Mouse (Mus musculus) T-helper 17 cell (primary cell): ENCODE measurements around the gene Zbtb32.

Experiments used
- in situ Hi-C, 2 experiments: fragments of 300-600 bp; cut with MboI, MseI; formaldehyde crosslinking; loops; 1 replicate in 1 of 2; 2 replicates in 1 of 2; pipeline ENCODE4 v1.15.1; 2025; ENCODE audit warnings: high pct_unique_total_duplicates in 2 of 2

Zbtb32 gene

DNA sequence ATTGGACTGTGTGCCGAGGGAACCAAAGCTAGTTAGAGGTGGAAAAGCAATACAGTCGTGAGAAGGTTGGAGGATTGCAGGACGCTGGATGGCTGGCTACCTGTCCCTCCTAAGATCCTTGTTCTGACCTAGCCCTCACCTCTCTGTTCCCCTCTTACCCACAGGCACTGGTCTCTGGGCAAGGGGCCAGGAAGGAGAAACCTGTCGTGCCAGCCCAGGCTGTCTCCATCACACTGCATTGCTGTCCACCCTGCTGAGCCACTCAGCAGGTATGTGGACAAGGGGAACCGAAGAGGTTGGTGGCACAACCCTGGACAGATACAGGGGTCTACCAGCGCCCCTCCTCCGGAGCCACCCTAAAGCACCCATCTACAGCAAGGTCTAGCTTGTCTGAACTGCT lies 1.9 kb upstream of the Zbtb32 start:
- in situ Hi-C loops, result no loop called here

DNA sequence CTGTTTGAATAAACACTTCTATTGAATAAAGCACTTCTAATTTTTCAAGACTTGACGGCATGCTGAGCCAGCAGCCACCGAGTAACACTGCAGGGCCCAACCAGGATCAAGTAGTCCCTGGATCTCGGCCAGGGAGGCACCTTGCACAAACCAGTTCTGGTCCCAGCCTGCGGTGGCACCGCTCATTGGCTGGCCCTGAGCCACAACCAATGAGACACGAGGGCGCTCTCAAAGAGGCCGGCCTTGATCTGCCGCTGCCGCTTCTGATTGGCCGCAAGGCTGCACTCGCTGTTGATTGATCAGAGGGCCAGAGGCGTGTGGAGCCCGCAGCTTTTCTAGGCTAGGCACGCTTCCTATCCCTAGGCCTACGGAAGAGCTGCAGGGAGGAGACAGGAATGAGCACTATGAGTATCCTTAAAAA lies 1.2 kb upstream of the Zbtb32 start:
- in situ Hi-C loops, result no loop called here

DNA sequence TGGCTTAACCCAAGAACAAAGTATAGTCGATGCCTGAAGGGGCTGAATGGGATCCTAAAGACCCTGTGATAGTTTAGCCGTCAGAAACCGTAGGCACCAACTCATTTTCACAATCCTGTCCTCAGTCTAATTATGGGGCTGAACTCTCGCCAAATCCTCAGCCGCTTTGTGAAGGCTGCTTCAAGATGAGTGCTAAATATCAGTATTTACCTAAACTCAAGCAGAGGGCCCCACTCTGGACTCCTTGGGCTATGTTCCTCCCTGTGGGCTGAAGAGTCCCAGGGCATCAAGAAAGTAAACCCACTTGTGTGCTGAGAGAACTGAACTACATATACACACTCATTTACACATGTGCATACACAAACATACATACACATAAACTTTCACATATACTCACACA lies 1.9 kb downstream of the Zbtb32 start:
- in situ Hi-C loops, result no loop called here

DNA sequence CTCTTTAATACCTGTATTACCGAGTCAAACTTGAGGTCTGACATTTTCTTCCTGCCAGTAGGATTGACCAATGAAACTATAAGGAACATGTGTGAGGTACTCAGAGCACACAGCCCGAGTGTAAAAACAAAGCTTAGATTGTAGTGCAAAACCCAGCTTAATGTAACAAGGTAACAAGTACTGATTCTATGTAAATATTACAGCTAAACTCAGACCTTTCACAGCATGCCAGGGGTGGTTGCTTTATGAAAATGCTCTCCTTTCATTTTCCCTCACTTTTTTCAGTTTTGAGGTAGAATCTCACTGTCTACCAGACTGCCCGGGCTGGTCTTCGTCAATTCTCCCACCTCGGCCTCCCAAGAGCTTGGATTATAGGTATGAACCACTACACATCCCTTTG lies 2.6 kb downstream of the Zbtb32 start:
- in situ Hi-C loops, result no loop called here

DNA sequence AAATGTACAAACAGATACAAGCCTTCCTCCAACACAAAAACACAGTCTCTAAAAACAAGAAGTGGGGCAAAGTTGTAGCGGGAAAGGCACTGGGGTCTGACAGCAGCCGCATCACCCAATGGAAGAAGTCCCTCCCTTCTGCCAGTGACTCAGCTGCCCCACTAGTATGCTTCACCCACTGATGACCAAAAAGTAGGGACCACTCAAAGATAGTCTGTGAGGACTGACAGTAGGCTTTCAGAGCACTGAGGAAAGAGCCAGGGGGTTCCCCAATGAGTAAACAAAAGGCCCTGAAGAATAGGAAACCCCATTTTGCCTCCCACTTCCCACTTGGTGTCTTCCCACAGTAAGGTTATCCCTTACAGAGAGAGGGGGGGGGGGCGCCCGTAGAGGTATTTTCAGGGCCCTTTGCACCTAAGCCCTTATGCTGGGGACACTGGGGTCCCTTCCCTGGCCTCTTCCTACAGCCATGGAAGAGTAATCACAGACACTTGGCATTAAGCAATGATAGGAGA lies 4.1 kb downstream of the Zbtb32 start:
- in situ Hi-C loops, result no loop called here

DNA sequence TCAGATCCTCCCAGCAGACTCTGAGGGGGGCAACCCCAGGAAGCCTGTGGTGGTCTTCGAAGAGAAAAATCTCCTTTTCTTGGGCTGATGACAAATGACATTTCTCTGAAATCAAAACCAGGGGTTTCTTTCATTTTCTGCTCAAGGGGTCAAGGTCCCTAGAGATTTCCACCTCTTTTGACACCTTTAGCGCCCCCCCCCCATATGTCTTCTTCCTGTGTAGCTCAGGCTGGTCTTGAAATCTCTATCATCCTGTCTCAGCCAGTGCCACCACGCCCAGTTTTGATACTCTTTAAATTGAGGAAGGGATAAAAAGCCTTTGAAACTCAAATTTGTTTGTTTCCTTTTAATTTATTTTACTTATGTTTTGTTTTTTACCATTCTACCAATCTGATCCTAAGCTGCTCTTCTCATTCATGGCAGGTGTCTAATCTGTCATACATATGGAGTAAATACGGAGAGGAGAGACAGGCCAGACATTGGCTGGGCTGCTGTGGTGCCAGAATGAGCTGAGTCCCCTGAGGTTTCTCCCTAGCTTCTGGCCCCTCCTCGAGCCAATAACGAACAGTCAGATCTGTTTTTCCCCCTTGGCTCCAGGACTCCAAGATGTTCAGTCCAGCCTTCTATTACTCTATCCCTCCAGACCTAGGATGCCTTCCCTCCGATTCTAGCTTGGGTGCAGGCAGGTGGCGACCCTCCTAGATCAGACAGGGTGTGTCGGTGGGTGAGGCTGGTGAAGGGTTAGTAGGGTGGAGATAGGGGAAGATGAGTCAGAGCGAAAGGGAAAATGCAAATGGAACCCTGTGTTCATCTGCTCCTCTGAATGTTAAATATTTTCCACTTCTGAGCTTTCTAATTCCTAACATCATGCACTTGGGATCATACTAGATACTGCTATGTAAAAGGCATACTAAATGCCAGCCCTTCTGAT lies 4.9 kb downstream of the Zbtb32 start:
- in situ Hi-C loops, result no loop called here

DNA sequence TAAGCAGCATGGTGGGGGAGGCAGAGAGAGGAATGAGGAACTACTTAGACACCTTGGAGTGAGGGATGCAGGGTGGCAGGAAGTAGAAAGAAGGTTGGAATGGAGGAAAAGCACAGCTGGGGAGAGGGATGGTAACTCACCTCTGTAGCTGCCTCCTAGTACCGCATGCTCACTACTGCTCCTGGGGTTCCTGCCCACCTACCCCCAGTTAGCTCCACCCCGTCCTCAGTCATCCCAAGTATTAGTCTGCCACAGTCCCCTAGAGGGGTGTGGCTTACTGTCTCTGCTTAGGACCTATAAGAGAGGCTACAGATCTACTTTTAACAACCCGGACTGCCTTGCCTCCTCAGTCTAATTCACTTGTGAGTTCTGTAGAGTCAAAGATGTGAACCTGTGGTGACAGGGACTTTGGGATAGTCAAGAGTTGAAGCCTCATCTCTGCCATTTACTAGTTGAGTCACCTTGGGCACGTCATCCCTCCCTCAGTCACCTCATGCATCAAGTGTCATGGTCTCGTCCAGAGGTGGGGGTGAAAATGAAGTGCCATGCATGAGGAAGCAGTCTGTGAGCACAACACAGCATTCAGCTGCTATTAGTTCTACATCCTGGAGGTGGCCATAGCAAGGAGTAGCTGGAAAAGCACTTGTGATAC lies 5.8 kb downstream of the Zbtb32 start:
- in situ Hi-C loops, result no loop called here

DNA sequence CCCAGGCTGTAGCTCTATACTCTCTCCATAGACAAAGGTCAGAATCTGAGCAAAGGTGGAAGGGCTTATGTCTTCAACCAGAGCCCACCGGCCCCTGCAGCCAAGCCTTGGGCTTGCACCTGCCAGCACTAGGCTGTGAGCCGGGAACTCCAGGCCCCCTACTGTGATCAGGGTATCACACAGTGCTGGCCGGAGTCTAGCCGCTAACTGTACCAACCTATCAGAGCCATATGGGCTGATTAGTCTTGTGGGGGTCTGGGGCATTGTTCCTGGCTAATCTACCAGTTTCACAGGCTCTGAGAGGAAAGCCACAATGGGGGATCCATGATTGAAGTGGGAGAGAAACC lies 7.1 kb downstream of the Zbtb32 start:
- in situ Hi-C loops, result no loop called here

DNA sequence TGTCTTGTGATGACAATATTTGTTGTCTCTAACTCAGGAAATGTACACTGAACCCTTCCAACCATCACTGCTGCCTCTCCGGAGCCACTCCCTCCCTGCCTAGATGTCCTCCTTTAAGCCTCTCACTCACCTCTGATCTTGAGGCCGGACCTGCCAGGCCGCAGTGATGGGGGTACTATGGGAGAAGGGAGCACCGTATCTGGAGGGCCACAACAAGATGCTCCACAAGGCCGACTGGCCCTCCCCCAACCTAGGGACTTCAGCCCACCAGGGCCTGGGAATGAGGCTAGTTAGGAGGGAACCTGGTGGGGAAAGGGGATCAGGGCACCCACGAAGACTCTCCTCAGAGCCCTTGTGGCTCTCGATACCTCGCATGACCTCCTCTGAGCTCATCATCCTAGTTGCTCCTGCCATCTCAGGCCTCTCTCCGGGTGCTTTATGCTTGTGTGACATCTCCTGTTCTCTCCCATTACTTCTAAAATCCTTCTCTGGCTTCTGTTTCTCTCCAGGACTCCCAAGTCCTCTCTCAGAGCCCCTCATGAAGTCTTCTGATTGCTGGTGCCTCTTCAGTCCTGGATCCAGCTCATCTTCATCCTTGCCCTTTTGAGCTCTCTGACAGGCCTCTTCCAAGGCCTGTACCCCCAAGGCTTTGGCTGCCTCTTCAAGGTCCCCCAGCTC lies 7.6 kb downstream of the Zbtb32 start:
- in situ Hi-C loops, result no loop called here

DNA sequence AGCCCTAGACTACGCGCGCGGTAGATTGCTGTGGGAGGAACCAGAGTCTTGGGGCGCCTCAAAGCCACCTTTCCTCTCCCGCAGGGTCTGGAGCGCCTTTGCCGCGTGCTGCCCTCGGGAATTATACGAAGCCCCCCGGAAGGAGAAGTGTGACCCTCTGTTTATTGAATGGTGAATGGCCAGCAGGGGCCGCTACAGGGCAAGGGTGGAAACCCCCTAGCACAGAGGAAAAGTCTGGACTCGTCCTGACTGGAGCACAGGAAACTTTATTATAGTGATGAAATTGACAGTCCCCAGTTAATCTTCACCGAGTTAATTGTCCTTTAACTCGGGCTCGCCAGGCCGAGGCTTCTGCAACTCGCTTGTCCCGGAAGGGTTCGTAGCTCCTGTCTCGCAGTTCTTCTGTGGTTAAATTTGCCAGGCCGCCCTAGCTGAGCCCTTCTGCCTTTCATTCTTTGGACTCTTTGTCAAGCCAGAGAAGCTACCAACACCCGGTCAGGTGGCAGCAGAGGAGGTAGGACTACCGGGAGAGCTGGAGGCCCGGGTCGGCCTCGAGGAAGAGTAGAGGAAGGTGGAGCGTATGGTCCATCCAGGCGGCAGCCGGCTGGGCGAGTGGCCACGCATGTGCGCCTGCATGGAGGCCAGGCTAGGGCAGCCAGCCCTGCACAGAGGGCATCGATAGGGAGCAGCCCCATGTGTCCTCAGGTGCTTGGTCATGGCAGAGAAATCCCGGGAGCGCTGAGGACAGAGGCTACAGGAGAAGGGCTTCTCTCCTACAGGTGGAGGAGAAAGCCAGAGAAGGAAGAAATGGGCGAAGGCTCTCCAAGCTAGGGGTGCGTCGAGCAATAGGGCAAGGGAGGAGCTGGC lies 9.0 kb downstream of the Zbtb32 start:
- in situ Hi-C loops, result no loop called here

DNA sequence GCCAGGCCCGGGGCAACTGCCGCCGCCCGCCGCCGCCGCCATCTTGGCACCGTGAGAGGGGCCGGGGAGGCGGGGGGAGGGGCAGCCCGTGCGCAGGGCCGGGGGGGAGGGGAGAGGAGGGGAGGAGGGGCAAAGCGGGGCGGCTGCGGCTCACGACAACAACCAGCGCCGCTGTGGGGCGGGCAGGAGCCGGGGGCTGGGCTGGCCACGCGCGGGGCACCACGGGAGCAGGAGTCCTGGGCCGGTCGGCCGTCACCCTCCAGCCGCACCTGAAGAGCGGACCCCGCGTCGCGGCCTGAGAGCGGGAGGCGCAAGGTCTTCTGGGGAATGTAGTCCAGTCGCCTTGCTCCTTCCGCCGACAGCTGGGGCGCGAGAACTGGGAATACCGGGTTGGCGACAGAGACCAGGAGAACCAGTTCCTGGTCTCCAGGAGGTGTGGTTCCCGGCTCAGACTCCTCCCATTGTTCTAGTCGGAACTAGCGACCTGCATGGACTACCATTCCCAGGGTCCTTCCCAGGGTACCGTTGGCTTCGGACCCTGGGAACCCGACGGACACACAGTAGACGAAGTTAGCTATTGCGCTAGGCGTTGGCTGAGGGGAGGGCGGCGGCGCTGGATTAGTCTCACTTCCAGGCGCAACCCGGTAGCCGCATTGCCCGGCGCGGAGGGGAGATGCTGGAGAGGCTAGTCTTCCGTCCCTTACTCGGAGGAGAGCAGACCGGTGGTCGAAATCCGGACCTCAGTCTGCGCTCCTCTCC lies 9.9 kb downstream of the Zbtb32 start, which contains the start of gene Kmt2b:
Gene Kmt2b, minus strand, starts transcription at position 51 of the 759 bp plus-strand sequence.
- in situ Hi-C loops, result no loop called here

DNA sequence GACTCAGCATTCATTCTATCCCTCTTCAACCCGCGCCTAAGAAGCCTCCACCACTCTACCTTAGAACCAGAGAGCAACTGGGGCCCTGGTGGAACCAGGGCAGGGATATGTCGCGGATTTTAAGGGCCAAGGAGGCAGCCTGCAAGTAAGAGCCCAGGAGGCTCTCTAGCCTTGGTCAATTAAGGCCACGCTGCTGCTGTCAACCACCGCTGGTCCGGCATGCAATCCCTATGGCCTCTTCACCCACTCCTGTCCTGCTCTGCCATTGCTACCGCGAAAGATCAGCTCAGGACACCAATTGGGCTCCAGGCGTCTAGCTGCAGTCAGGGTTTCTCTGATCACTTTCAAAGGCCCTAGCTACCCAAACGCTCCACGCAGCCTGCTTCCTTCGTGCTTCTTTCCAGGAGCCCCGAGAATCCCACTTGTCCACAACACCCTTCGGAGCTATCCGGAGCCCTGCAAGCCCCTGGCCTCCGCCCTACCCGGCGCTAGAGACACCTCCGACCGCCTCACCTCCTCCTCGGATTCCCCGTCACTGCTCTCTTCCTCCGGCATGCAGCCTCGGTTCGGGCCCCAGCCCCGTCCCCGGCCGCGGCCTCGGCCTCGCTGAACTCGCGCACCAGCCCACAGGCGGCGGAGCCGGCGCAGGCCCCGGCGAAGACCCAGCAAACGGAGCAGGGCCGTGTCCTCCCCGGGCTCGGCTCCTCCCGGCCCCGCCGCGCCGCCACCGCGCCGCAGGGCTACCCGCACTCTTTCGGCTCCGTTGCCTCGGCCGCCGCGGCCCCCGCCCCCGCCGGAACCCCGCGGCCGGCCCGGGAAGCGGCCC lies 10.7 kb downstream of the Zbtb32 start:
- in situ Hi-C loops, result no loop called here

DNA sequence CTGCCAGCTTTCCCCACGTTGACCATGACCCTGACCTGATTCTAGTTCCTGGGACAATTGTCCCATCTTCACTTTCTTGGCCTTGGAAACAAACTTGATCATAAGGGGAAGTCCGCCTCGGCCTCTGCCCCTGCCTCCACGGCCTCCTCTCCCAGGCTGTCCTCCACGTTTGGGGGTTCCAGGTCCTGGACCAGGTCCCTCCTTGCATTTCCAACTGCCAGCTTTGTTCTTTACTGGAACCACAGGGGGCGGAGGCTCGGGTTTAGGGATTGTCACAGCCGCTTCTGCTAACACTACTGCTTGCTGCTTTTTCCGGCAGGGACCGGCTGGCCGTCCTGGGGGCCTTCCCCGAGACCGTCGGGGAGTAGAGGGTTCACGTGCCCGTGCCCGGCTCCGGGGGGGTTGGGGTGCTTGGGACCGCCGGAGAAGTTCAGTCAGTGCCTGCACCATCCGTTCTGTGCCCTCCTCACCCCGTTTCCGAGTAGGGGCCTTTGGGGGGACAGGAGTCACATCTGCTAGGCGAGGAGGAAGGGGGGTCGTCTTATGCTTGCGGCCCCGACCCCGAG lies 12.2 kb downstream of the Zbtb32 start:
- in situ Hi-C loops, result no loop called here

DNA sequence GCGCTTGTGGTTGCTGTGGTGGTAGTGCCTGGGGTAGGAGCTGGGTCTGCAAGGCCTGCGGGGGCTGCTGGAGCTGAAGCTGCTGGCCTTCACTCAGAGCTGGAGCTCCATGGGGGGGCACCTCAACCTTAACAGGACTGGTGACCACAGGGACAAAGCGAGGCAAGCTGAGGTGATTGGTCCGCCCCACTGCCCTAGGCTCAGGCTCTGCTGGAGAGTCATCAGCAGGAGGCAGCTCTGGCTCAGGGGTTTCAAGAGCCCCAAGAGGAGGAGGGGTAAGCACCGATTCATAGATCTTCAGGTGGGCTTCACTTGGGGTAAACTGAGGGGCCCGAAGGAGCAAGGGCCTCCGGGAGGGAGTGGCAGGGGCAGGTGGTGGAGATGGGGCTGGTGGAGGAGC lies 13.5 kb downstream of the Zbtb32 start:
- in situ Hi-C loops, result no loop called here

DNA sequence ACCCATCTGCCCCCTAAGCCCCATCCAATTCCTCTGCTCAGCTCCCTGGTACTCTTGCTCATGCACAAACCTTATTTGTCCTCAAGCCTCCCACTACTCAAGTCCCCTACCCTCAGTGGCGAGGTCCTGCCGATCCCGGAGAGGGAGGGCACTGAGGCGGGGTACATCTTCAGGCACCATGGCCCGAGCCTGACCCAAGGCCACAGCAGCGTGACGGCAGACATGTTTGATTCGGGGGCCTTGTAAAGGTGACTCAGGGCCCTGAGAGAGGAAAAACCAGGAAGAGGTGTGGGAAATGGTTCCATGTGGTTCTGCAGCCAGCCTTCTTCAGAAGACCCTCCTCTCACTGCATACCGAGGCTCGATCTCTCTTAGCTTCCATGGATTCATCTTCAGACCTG lies 14.4 kb downstream of the Zbtb32 start:
- in situ Hi-C loops, result no loop called here

DNA sequence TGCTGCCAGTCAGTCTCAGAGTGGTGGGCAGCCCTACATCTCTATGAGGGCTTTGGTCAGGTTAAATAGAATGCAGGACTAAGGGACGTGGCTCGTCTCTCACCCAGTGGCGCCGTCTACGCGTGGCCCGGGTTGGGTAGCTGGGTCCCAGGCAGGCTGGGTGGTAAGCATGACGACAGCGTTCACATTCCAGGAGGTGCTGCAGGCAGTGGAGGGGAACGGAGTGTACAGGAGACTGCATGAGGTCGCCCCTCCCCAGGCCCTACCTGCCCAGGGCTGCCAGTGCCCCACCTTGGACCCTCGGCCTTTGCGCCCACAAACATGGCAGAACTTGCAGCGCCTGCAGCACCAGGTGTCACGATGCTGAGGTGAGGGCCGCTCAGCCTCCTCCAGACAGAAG lies 17.2 kb downstream of the Zbtb32 start:
- in situ Hi-C loops, result no loop called here

DNA sequence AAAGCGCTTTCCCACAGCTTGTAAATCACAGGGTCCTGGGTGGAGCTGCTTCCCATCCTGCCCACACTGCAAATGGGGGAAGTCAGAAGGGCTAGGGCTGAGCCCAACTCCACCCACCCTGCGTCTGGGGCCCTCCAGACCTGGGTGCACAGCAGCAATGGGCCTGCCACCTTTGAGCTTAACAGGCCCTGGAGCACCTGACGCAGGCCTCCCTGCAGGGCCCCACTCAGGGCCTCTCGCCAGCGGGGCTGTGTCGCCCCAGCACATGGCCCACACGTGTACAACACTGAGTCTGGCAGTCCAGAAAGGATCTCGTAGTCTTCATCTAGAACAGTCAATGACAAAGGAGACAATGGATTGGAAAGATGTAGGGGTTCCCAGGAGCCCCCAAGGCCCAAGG lies 18.8 kb downstream of the Zbtb32 start:
- in situ Hi-C loops, result no loop called here

DNA sequence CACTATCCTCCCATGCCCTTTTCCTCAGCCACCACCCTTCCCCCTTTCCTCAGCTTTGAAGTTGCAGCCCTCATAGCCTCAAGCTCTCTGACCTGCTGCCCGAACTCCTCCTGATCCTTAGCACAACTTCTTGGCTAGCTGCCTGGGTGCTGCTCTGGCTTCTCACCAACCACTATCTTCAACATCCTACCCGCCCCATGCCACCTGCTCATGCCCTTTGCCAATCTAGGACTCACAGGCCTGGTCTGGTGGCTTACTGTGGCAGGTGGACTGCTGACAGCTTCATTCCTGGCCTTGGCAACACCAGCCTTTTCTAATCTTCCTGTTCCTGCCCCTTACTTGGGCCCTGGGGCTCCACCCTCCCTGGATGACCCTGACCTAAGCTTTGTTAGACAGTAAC lies 25.7 kb downstream of the Zbtb32 start:
- in situ Hi-C loops, result loop anchor here in 1 of 2 experiments (5.0 kb wide), 1 partner anchor 44 kb away; no protein-coding TSS in a partner anchor

DNA sequence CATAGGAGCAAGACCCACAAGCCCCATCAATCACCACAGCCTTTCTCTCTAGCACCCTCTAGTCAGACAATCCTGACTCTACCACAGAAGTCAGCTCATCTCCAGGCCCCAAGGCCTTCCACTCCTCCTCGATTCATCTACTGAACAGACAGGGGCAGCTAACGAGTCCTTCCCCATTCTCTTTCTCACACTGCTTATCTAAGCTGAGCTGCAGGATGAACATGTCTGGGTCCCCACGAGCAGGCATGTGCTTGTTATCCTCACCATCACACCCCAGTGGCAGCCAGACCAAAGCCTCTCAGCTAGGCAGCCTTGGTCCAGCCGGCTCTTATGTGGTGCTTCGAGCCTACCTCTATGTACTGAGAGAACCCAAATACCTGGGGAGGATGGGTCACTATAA lies 26.3 kb downstream of the Zbtb32 start:
- in situ Hi-C loops, result loop anchor here in 1 of 2 experiments (5.0 kb wide), 1 partner anchor 45 kb away; no protein-coding TSS in a partner anchor
